Mouse (Mus musculus): ENCODE measurements around the gene Dync2li1. TPM values are rescaled to one million over a fixed set of nuclear protein-coding genes. Genes with fewer than 3 reads are reported as not detected.

The Dync2li1 gene
- polyA plus RNA-seq, 1 experiment: 21.1 TPM

- DNase-seq (ENCODE audit: low spot score): no peak
Observed at GRCm38 (mm10) chr17:84685286-84685685, 59.0 kb downstream of the Dync2li1 start.

GRCm38 (mm10) chr17:84687994-84688393 lies 61.7 kb downstream of the Dync2li1 start:
- DNase-seq (ENCODE audit: low spot score): no peak

GRCm38 (mm10) chr17:84688834-84689233 lies 62.5 kb downstream of the Dync2li1 start:
- no peak for DNase-seq (ENCODE audit: low spot score)

GRCm38 (mm10) chr17:84689316-84689715 lies 63.0 kb downstream of the Dync2li1 start:
- no peak for DNase-seq (ENCODE audit: low spot score)

GRCm38 (mm10) chr17:84690111-84690510 lies 63.8 kb downstream of the Dync2li1 start:
- DNase-seq (ENCODE audit: low spot score): no peak

- no peak for DNase-seq (ENCODE audit: low spot score)
Observed at GRCm38 (mm10) chr17:84693741-84694140, 67.4 kb downstream of the Dync2li1 start.

- no peak for DNase-seq (ENCODE audit: low spot score)
Observed at GRCm38 (mm10) chr17:84696537-84696936, 70.2 kb downstream of the Dync2li1 start.

- no peak for DNase-seq (ENCODE audit: low spot score)
Observed at GRCm38 (mm10) chr17:84698727-84699126, 72.4 kb downstream of the Dync2li1 start.

Other genes with a start within 250 kb of the Dync2li1 start
- 6.0 and 7.9 TPM in 2 replicates for gene Thada, start 160.3 kb upstream of the Dync2li1 start, polyA plus RNA-seq (2012; rRNA removed)
- gene Plekhh2, start 114.6 kb upstream of the Dync2li1 start, polyA plus RNA-seq (2012; rRNA removed): 8.7 and 9.7 TPM in 2 replicates
- 0.10 and 0.12 TPM in 2 replicates for gene Abcg8, start 49.8 kb downstream of the Dync2li1 start, polyA plus RNA-seq (2012; rRNA removed)
- gene Abcg5, start 56.5 kb downstream of the Dync2li1 start, polyA plus RNA-seq (2012; rRNA removed): 0.66 and 0.84 TPM in 2 replicates
- 24.7 and 35.5 TPM in 2 replicates for gene Lrpprc, start 164.3 kb downstream of the Dync2li1 start, polyA plus RNA-seq (2012; rRNA removed)